Mouse (Mus musculus) right cerebral cortex, postnatal 10 days (tissue): ENCODE data around the gene Plk2.

Experiments used
- DNase-seq, 2 experiments: peaks; one replicate each; pipeline ENCODE4 v3.0.0; 2021; ENCODE audit warnings: low spot score in 2 of 2

Gene Plk2

GRCm38 (mm10) chr13:110406152-110406551 lies 11.3 kb downstream of the Plk2 start:
- peak in 1 of 2 experiments; percentile 49 for DNase-seq

DNA sequence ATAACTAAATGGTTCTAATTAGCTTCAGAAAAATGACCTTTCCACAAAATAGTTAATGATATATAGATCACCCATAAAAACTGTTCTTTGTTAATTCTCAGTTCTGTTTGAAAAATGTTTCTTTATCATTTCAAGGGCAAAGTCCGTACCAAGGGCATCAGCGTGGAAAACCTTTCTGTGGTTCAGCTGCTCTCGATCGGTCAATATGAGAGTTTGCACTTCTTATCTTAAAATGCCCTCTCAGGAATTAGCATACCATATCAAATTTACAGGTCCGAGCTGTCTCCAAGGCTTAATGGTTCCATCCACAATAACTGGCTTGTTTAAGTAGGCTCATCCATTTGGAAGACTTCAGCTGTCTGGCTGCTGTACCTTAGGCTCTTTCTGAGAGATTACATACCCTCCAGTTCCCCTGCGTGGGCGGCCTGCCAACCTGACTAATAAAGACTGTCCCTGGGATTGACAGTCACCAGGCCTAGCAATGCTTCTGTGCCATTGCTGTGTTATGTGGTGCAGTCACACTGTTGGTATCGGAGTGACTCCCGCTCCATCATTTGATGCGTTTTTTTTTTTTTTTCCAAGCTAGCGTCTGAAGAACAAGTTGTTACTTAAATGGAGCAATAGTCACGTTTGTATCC lies 17.8 kb downstream of the Plk2 start:
- DNase-seq = peak in 1 of 2 experiments; percentile 23

DNA sequence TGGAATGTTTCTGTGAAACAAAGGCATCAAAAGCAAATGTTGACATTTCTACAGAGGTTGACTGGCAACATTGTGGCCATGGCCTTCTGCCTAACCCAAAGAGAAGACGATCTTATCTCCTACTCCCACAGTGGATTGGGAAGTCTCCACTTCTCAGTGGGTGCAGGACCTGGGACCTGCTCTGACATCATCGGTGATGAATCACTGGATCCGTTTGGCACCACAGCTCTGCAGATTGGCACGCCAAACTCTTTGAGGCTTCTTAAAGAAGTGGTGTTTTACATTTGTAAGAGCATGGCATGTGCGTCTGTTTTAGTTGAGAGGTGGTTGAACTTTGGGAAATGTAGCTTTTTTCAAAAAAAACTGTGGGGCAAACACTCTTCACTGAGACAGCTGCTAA lies 23.8 kb downstream of the Plk2 start:
- DNase-seq = no peak

DNA sequence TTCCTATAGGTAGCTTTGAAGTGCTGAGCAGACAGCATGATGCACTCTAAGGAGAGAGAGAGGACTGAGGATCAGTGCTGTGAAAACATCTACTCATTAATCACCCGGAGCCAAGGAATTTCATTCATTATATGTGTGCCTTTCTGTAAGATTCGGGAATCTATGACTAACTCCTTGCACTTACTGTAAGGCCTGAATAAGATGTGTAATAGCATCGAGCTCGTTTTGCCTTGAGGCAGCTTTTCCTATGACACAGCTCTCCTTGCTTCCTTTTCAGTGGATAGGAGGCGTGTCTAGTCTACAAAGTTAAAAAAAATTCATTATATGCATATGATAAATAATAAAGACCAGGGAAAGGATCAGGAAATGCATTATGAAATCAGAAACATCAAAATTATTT lies 24.8 kb downstream of the Plk2 start:
- DNase-seq = no peak

- no peak for DNase-seq
These were observed 27.6 kb downstream of the Plk2 start for GRCm38 (mm10) chr13:110422434-110422833.

GRCm38 (mm10) chr13:110425512-110426222 lies 30.8 kb downstream of the Plk2 start:
- no peak for DNase-seq

DNA sequence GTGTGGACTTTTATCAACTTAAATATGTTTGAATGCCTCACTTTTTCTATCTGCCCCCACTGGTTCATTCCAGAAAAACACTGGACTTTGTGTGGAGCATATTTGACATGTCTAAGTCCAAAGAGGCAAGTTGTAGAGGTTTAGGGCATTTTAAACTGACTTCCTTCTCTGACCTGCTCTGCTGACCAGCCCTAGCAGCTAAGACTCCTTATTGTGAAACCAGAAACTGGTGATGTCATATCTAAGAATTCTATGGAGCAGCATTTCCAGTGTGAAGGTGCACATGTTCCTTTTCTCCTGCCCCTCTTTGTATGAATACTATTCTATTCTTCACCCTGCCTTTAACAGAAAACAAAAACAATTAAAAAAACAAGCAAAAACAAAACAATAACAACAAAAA lies 36.5 kb downstream of the Plk2 start:
- no peak for DNase-seq

DNA sequence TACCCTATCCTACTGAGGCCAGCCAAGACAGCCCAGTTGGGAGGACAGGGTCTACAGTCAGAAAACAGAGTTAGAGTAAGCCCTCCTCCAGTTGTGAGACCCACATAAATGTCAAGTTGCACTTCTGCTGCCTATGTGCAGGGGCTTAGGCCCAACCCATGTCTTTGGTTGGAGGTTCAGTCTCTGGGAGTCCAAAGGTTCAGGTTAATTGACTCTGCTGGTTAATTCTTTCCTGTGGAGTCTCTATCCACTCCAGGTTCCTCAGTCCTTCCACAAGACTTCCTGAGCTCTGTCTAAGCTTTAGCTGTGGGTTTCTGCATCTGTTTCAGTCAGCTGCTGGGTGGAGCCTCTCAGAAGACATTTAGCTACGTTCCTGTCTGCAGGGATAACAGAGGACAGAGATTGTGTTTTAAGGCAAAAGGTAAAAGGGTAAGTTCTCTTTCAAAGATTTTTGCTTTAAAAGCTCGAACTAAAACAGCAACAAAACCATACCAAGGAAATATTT lies 37.3 kb downstream of the Plk2 start:
- DNase-seq = no peak

DNA sequence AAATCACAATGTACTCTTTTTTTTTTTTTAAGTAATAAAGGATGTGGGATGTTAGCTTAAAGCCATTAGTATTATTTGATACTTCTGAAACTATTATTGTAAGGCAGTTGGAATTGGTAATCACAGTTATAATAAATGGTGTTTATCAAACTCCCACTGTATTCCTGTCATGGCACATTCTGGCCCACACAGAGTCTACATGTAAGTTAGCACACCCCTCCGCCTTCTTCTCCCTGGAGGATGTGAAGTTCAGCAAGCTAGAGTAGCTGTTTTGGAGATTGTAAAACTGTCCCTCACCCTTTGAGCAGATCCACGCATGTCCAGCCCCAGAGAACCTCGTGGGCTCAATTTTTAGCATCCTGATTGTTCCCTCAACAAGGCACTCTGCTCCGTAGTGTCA lies 37.8 kb downstream of the Plk2 start:
- DNase-seq = no peak

DNA sequence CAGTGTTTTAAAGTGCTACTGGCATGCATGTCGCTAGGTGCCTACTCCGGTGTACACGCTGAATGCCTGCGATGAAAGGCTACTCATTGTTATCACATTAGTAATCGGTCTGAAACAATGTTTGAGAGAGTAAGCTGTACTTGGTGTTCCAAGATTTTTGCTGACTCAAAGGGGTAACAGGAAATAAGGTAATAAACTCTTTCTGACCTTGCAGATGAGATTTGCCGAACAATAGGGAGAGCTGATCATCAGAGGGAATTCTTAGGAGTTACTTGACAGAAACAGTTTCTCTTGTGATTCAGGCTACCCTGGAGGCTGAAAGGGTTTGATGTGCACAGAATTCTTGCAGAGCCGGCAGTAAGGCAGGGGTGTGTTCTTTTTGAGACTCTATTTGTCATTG lies 41.8 kb downstream of the Plk2 start:
- DNase-seq = no peak

DNA sequence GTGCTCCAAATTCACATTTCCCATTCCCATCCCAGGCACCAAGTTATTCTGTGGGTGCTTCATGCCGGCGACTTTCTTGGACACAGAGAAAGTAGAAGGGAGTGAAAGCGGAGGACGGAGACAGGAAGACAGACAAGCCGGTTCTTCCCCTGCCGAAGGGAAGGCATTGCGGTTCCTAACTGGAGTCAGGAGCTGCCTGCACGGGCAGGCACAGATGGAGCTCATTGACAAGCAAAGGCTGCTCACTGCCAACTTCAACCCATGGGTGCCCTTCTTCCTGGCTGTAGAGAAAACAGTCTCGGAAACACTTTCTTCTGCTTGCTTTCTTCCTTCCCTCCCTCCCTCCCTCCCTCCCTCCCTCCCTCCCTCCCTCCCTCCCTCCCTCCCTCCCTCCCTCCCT lies 43.8 kb downstream of the Plk2 start:
- DNase-seq = peak; percentile 34 to 38

DNA sequence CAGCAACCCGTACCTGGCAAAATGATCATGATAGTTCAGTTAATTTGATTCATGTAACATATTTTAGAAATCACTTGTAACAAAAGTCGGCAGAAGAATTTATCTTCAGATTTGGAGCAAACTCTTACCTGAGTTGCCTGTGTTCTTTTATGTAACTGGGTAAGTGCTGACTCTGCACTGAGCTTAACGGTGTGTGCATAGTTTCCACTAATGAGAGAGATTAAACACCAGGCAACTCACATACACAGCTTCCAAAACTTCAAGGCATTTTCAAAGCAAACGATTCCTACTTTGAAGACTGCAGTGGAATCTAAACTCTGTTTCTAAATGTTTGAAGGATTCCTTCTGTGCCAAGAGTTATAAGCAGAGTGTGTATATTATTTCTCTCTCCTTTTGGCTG lies 49.5 kb downstream of the Plk2 start:
- no peak for DNase-seq

DNA sequence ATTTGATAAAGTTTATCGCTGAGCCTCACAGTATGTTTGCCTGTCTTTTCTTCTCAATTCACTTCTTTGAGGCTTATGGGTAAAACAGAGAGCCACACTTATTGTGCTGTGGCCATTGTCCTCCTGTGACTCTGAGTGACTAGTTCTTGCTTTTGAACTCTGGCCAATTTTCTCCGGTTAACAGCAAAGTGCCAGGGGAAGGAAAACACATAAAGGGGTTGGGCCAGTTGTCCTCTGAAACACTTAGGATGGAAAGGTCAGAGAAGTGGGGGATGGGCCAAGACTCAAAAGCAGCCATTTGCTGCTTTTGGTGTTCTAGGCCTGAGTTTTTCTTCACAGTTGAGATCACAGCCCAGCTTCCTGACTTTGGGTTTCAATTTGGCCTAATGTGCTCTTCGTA lies 50.0 kb downstream of the Plk2 start:
- no peak for DNase-seq

GRCm38 (mm10) chr13:110446434-110446833 lies 51.6 kb downstream of the Plk2 start:
- no peak for DNase-seq

DNA sequence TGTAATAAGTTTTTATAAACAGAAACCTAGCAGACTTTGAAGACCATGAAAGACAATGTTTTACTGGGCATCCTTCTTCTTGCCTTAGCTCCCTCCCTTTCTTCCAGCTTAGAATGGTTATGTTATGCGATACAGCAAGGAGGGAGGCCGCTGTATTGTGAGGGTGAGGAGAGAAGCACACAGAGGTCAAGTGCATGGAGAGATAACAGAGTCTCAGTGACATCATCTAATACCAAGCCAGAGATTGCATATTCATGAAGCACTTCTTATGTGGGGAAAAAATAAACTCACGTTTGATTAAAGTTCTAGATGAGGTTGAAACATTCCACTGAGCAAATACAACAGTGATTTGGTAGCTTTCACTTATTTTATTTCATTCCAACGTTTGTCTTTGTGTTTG lies 55.2 kb downstream of the Plk2 start:
- no peak for DNase-seq
